Mouse (Mus musculus): ENCODE data around the gene Bcl7b.

Bcl7b gene

DNA sequence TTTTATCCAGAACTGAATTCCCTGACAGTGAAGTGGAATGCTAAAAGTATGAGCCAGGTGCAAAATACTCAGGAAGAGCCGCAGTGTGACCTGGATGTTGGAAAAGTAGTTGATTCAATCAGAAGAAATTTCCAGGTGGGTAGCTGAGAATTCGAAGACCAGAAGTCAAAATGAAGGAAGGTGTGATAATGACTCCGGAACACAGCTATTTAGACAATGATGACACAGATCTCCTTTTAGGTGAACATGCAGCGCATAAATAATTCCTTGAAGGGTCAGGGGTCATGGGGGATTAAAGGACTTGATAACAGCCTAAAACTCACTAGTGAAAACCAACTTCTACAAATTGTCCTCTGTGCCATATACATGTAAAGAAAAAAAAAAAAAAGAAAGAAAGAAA lies 614 bp upstream of the Bcl7b start:
- DNase-seq (ENCODE audit: inconsistent age in 2 of 2, low spot score in 1 of 2), result peak in 1 of 2 experiments; percentile 51

DNA sequence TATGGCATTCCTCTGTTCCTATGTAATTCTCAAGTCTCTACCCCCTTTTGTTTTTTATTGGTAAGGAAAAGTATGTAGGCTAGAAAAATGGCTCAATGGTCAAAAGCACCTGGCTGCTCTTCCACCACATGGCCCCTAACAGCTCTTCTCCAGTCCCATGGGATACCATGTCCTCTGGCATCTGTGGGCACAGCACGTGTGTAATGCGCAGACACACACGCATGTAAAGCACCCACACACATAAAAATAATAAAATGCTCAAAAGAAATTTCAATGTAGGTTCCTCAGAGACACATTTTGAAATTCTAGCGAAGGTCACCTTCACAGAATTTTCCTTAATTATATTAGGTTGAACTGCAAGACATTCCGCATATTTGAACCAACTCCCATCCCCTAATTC lies 1.4 kb downstream of the Bcl7b start:
- no peak for DNase-seq (ENCODE audit: inconsistent age in 2 of 2, low spot score in 1 of 2)

GRCm38 (mm10) chr5:135171688-135172220 lies 3.7 kb downstream of the Bcl7b start:
- no peak for DNase-seq (ENCODE audit: inconsistent age in 2 of 2, low spot score in 1 of 2)

GRCm38 (mm10) chr5:135172986-135173385 lies 4.9 kb downstream of the Bcl7b start:
- no peak for DNase-seq (ENCODE audit: inconsistent age in 2 of 2, low spot score in 1 of 2)

DNA sequence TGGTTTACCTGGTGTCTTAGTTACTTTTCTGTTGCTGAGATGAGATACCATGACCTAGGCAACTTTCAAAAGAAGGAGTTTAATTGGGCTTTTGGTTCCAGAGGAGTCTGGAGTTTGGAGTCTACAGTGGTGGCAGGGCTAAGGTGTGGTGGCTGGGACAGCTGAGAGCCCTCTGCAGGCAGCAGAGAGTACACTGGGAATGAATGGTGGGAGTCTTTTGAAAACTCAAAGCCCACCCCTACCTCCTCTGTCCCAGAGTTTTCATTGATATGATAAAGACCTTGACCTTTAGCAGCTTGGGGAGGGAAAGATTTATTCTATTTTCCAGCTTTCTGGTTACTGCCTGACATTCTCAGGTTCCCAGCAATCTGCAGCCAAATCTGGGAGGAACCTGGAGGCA lies 7.0 kb downstream of the Bcl7b start:
- no peak for DNase-seq (ENCODE audit: inconsistent age in 2 of 2, low spot score in 1 of 2)

DNA sequence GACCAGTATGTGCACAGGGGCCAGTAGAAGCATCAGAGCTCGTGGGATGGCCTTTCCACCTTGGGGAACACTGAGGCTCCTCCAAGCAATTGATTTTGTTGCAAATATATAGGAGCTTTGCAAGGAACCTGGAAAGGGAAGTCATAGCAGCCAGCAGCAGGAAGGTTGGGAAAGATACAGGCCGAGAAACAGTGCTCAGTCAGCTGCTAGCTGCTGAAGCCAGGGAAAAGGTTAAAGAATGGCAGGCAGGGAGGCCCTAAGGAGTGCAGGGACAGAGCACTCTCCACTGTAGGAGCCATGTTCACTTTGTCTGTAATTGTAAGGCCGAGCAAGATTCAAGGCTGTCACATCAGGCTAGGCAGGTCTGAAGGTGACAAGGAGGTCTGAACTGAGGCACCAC lies 10.4 kb downstream of the Bcl7b start:
- DNase-seq (ENCODE audit: inconsistent age in 2 of 2, low spot score in 1 of 2), result no peak

DNA sequence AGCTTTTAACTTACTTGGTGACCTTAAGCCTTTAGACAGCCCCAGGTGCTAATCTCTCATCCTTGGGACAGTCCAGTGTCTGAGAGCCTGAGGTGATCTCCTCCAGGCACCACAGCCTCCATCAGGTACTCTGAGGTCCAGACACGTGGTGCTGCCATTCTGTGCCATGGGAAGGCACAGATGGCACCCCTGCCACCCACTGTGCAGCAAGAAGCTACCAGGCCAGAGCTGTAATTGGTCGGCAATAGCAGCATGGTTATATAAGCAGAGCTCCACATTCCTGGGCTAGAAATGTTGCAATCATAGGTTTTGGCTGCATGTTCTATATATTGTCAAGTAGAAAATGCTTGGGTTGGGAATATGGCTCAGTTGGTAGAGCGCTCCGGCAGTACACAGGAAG lies 10.9 kb downstream of the Bcl7b start:
- no peak for DNase-seq (ENCODE audit: inconsistent age in 2 of 2, low spot score in 1 of 2)

- no peak for DNase-seq (ENCODE audit: inconsistent age in 2 of 2, low spot score in 1 of 2)
Measured at GRCm38 (mm10) chr5:135179616-135180015, 11.5 kb downstream of the Bcl7b start.

GRCm38 (mm10) chr5:135180796-135181195 lies 12.7 kb downstream of the Bcl7b start:
- no peak for DNase-seq (ENCODE audit: inconsistent age in 2 of 2, low spot score in 1 of 2)

DNA sequence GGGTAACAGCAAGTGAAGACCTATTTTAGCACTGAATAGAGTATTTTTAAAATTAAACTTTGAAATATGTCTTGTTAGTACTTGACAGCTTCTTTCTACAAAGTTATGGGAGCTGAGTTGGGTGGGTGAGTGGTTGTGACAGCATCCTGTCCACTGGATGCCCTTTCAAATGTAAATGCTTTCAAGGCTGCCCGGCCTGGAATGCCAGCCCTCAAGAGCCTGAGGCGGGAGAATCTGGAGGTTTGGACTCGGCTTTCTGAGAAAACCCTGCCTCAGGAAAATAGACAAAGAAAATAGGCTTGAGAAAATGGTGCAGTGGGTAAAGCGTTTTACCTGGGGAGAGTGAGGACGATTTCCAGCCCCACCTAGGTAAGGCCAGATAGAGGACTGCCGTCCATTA lies 13.7 kb downstream of the Bcl7b start:
- no peak for DNase-seq (ENCODE audit: inconsistent age in 2 of 2, low spot score in 1 of 2)

DNA sequence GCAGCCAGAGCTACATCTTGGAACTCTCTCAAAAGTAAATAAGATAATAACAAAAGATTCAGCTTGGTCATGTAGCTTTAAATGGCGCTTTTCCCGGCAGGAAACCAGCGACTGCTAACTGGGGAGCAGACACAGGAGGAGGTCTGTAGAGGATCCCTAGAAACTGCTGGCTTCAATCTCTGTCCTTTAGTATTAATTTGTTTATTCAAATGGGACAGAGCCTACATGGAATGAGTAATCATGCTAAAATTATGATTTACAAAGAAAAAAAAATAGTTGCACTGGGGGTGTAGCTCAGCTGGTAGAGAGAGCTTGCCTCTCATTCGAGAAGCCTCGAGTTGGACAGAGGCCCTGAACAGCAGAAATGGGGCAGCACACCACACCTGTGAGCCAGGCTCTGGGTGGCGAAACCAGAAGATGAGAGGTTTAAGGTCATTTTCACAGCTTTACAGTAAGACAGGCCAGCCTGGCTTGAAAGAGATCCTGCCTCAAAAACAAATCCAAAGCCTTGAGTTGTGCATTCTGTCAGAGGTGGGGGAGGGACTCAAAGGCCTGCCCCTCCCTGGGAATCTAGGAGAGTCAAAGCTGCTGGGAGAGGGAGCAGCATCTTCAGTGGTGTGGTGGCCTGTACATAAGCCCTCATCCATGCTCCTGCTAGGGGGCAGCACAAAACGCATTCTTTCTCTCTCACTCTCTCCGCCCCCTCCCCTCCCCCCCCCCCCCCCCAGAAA lies 15.2 kb downstream of the Bcl7b start:
- DNase-seq (ENCODE audit: inconsistent age in 2 of 2, low spot score in 1 of 2), result peak in 1 of 2 experiments; percentile 51

DNA sequence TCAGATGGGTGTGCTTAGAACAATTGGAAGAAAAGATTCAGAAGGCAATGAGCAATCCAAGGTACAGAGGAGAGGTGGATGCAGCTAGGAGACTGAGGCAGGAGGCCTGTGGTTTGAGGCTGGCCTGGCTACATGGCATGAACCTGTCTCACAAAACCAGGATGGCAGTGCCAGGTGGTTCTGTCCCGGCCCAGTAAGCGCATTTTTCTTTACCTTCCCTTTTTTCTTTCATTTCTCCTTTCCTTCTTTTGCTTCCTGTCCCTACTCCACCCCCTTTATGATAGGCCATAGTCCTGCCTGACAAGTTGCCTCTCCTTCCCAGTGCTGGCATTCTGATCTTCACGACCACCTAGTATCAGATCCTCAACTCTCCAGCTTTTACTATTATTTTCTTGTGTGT lies 16.9 kb downstream of the Bcl7b start:
- DNase-seq (ENCODE audit: inconsistent age in 2 of 2, low spot score in 1 of 2), result no peak

DNA sequence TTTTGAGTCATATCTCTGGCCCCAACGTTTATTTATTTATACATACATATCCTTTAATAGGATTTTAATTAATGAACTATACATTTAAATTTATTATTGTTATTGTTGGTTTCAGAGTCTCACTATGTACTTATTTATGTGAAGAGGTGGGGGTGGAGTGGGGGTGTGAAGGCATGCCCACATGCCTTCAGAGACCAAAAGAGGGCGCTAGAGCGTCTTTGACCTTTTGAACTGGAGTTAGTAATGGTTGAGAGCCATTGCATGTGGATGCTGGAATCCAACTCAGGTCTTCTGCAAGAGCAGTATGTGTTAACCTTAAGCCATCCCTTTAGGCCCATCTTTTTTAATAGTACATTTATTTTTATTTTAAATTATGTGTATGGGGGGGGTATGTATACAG lies 17.5 kb downstream of the Bcl7b start:
- DNase-seq (ENCODE audit: inconsistent age in 2 of 2, low spot score in 1 of 2), result peak in 1 of 2 experiments; percentile 69

DNA sequence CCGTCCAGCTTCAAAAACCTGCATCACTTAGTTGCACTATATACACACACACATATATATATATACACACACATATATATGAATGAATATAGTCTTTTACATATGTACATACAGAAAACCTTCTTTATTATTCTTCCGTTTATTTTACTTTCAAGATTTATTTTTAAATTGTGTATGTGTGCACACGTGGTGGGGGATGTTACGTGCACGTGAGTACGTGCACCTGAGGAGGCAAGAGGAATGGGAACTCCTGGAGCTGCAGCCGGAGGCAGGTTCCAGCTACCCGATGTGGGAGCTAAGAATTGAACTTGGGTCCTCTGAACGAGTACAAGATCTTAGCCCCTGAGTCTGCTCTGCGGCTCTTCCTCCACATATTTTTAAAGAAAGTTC lies 18.1 kb downstream of the Bcl7b start:
- no peak for DNase-seq (ENCODE audit: inconsistent age in 2 of 2, low spot score in 1 of 2)

GRCm38 (mm10) chr5:135186621-135187348 lies 18.7 kb downstream of the Bcl7b start, which contains the start of gene Baz1b:
Gene Baz1b, plus strand, starts transcription at chr5:135187264.
- DNase-seq (ENCODE audit: inconsistent age in 2 of 2, low spot score in 1 of 2), result peak; percentile 99

DNA sequence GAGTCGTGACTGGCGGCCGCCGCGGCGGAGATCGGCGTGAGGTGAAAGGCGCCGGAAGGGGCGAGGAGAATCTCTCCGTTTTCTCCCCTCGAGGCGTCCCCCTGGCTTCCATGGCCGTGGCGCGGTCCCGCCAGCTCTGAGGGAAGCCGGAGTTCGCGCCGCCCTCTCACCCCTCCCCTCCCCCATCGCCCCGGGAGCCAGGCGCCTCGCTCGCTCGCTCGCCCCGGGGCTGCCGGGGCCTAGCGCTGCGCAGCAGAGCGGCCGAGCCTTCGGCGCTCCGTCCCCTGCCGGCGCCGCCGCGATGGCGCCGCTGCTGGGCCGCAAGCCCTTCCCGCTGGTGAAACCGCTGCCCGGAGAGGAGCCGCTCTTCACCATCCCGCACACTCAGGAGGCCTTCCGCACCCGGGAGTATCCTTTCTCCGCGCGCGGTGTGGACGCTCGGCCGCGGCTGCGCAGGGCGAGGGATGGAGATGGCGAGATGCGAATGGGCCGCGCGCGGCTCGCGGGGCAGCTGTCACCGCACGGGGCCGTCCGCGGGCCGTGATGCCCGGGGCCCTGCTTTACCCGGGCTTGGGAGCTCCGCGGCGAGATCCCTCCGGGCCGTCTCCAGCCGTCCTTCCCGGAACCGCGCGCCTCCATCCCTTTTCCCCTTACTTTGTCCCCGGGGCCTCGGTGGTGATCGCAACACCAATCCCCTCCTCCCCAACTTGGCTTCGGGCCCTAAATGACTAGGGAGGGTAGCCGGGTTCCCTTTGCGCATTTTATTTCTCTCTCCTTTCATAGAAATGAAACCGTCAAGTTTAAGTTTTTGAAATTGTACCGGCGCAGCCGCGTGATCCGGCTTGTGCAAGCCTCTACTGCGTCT lies 19.5 kb downstream of the Bcl7b start:
- peak; percentile 63 to 87 for DNase-seq (ENCODE audit: inconsistent age in 2 of 2, low spot score in 1 of 2)

DNA sequence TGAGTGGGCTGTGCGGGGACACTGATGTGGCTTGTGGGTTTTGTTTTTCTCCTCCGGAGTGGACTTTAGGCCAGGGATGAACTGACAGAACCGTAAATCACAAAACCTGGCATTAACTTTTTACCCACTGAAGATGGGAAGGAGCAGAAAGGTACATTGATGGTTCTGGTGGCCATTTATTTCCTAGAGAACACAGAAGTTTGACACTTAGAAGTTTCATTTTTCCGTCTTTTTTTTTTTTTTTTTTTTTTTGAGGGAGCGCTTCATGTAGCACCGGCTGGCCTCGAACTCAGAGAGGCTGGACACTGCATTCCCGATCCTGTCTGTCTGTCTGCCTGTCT lies 20.1 kb downstream of the Bcl7b start:
- DNase-seq (ENCODE audit: inconsistent age in 2 of 2, low spot score in 1 of 2), result no peak

DNA sequence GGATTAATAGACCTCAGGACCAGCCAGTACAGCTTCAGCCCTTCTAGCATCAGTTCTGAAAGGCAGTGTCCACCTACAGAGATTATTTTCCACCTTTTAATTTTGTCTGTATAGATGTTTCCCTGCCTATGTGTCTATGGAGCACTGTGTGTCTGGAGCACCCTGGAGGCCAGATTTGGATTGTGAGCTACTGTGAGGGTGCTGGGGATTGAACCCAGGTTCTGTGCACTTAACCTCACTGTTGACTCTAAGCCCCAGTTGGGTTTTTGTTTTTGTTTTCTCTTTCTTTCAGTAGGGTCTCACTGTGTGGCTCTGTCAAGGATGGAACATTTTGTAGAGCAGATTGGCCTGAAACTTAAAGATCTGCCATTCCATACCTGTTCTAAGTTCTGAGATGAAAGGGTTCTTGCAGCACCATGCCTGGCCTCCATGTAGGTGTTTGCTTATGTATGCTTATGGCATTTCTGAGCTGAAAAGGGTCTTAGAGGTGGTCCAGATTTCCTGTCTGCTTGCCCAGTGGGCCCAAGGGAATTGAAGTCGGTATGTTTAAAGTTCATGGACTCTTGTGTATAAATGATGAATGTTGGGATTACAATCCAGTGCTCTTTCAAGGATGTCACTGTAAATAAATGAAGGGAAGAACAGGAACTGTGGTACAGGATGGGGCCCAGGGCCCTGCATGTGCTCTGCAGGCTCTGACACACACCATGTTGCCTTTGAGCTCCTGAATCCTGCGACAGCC lies 21.4 kb downstream of the Bcl7b start:
- peak in 1 of 2 experiments; percentile 65 for DNase-seq (ENCODE audit: inconsistent age in 2 of 2, low spot score in 1 of 2)

DNA sequence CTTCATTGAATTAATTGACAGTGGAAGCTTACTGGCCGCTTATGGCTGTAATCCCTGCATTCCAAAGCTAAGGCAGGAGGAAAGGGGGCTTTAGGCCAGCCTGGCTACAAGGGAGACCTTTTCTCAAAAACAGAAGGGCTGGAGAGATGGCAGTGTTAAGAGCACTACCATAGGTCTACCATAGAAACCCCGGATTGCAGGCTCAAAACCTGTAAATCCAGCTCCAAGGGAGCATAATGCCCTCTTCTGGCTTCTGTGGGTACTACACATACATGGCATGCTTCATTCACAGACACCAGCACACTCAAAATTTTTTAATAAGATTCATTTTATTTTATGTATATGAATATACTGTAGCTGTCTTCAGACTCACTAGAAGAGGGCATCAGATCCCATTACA lies 23.5 kb downstream of the Bcl7b start:
- DNase-seq (ENCODE audit: inconsistent age in 2 of 2, low spot score in 1 of 2), result peak; percentile 62 to 91

- no peak for DNase-seq (ENCODE audit: inconsistent age in 2 of 2, low spot score in 1 of 2)
Measured at GRCm38 (mm10) chr5:135192431-135192830, 24.3 kb downstream of the Bcl7b start.

GRCm38 (mm10) chr5:135196367-135196766 lies 28.3 kb downstream of the Bcl7b start:
- DNase-seq (ENCODE audit: inconsistent age in 2 of 2, low spot score in 1 of 2), result no peak

Data from adrenal gland, adult (tissue).